Mouse (Mus musculus): ENCODE measurements around the gene Tmem151b. TPM values are rescaled to one million over a fixed set of nuclear protein-coding genes. Genes with fewer than 3 reads are reported as not detected.

Gene Tmem151b
- 34.5 and 36.2 TPM in 2 replicates for polyA plus RNA-seq (2015; fragmentation: Nextera tagmentation; extraction: Ambion mirVana)

DNA sequence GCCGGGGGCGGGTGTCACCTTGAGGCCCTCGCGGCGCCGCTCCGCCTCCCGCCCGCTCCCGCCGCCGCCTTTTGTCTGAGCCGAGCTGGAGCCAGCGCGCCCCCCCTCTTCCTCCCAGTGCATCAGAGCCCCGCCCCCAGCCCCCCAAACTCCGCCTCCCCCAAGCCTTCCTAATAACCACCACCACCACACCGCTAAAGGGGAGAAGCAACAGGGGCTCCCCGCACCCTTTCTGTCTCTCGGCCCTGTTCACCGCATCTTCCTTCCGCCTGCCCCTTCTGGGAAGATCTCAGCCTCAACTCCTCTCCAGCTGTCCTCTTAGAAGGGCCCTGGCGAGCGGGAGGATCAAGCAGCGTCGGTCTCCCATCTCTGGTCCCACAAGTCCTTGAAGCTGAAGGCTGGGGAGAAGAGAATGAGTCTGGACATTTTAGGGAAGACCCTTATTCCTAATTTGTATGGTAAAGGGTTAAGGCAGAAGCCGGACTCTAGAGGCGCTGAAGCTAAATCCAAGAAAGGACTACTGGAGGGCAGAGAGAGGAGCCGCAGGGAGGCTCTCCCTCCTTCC lies at the start of gene Tmem151b:
Tmem151b (minus strand) TSS at position 61 of the 565 bp plus-strand sequence.
- peaks cover 21% of the 10 kb centered on the region; the same call in 1 of the 2 replicates for H3K36me3 ChIP-seq
- under 1% methylated on average over 13 of the region's 29 CpGs for WGBS
- H3K27ac ChIP-seq (replicated peaks) = peak within 1 kb of the TSS; percentile 93
- H3K4me3 ChIP-seq = peak within 1 kb of the TSS; percentile 92
- ATAC-seq (replicated peaks) = peak; percentile 47
- peaks cover 9% of the 10 kb centered on the region for H3K27me3 ChIP-seq
- peaks cover 45% of the 10 kb centered on the region for H3K4me1 ChIP-seq
- H3K9me3 ChIP-seq = no peaks in the 10 kb centered on the region
- H3K4me2 ChIP-seq (replicated peaks) = peak within 1 kb of the TSS; percentile 61
- H3K9ac ChIP-seq (replicated peaks) = peak within 1 kb of the TSS; percentile 98

DNA sequence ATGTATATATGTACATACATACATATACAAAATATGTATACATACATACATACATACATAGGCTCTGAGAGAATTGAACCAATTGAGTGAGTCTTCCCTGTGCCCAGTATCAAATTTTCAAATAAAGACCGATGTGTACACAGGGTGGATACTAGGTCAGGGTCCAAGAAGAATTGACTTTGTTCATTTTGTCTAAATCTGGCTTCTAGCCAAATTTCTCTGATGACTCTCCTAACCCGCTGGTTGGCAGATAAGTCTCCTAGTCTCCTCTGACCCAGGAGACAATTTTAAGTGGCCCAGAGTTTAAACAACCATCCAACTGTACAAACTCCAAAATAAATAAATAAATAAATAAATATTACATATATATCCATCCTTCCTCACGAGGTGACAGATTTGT lies 49.4 kb upstream of the Tmem151b start:
- peak overlapping the region; percentile 42; the same call in 1 of the 2 replicates for H3K4me2 ChIP-seq (replicated peaks)
- H3K27me3 ChIP-seq = peaks cover 26% of the 10 kb centered on the region
- 49% methylated on average over 3 of the region's 3 CpGs for WGBS
- H3K36me3 ChIP-seq = no peaks in the 10 kb centered on the region
- H3K9ac ChIP-seq (replicated peaks) = 0 out of 2 replicates have a peak overlapping the region, but pooled peaks have one; percentile 19
- peaks cover 46% of the 10 kb centered on the region for H3K4me1 ChIP-seq
- no peak for ATAC-seq (replicated peaks)
- no peak overlapping the region for H3K4me3 ChIP-seq
- H3K27ac ChIP-seq (replicated peaks) = no peak overlapping the region
- no peaks in the 10 kb centered on the region for H3K9me3 ChIP-seq

DNA sequence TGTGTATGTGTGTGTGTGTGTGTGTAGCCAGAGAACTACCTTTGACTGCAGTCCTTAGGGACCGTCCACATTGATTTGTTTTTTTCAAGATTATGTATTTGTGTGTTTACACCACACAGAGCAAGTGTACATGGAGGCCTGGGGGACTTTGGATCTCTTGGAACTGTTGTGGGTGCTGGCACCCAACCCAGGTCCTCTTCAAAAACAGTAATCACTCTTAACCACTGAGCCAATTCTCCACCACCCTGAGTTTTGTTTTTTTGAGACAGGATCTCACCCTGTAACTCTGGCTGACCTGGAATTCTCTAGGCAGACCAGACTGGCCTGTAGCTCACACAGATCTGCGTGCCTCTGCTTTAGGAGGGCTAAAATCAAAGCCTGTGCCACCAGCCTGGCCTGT lies 48.9 kb upstream of the Tmem151b start:
- Histone ChIP-seq H3K4me1 (peaks cover 51% of the 10 kb centered on the region), H3K27me3 (peaks cover 26% of the 10 kb centered on the region), H3K4me3 (no peak overlapping the region), H3K36me3 (no peaks in the 10 kb centered on the region), H3K9ac (replicated peaks) (no peak overlapping the region), H3K4me2 (replicated peaks) (no peak overlapping the region), H3K9me3 (no peaks in the 10 kb centered on the region), H3K27ac (replicated peaks) (0 out of 2 replicates have a peak overlapping the region, but pooled peaks have one; percentile 8)
- ATAC-seq (replicated peaks) = no peak
- WGBS = 71% methylated on average over 2 of the region's 2 CpGs

DNA sequence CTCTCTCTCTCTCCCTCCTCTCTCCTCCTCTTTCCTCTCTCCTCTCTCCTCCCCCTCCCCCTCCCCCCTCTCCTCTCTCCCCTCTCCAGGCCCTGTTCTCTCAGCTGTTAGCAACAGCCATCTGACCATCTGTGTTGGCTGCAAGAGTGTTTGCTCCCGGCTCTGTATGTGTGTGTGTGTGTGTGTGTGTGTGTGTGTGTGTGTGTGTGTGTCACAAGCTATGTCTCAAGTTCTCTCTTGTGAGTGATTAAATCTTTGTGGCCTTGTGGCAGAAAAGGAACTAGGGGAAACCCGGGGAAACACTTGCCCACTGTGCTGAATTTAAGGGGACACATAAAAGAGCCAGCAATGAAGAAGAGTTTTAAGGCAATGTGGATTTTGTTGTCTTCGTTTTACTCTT lies 48.3 kb upstream of the Tmem151b start:
- peaks cover 56% of the 10 kb centered on the region for H3K4me1 ChIP-seq
- WGBS = 41% methylated on average over 3 of the region's 3 CpGs
- no peak overlapping the region for H3K4me2 ChIP-seq (replicated peaks)
- H3K4me3 ChIP-seq = no peak overlapping the region
- H3K9me3 ChIP-seq = no peaks in the 10 kb centered on the region
- peaks cover 26% of the 10 kb centered on the region for H3K27me3 ChIP-seq
- ATAC-seq (replicated peaks) = peak; percentile 30; the same call in 1 of the 2 replicates
- H3K9ac ChIP-seq (replicated peaks) = no peak overlapping the region
- 0 out of 2 replicates have a peak overlapping the region, but pooled peaks have one; percentile 8 for H3K27ac ChIP-seq (replicated peaks)
- no peaks in the 10 kb centered on the region for H3K36me3 ChIP-seq

DNA sequence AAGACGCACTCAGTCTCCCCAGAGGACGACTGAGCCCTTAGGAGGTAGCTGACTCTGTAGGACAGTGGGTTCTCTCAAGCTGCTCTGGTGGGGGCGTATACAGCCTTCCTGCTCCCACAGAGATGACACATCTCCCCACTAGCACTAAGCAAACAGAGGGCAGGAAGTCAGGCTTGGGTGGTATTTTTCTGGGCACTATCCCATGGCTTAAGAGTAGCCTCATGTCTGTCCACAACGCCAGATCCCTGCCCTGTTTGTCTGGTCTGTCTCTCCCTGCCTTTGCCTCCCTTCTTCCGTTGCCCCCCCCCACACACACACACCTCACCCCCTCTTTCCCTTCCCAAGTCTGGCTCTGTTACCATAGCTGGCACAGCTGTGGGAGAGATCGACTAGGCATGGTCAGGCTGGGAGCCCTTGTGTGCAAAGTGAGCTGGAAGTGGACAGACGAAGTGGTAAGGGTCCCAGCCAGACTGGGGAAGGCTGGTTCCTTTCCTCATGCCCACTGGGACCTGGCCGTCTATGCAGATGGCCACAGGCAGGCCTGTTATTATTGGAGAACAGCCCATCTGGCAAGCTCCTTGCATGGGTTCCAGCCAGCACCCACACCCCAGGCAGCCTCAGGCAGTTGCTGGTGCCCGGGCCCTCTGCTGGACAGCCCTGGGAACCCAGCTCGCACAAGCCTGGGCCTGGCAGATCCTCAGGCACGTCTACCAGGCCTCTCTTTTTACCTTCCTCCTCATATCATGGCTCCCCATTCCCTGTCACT lies 47.3 kb upstream of the Tmem151b start:
- ATAC-seq (replicated peaks) = peak; percentile 34
- 22% methylated on average over 11 of the region's 11 CpGs for WGBS

DNA sequence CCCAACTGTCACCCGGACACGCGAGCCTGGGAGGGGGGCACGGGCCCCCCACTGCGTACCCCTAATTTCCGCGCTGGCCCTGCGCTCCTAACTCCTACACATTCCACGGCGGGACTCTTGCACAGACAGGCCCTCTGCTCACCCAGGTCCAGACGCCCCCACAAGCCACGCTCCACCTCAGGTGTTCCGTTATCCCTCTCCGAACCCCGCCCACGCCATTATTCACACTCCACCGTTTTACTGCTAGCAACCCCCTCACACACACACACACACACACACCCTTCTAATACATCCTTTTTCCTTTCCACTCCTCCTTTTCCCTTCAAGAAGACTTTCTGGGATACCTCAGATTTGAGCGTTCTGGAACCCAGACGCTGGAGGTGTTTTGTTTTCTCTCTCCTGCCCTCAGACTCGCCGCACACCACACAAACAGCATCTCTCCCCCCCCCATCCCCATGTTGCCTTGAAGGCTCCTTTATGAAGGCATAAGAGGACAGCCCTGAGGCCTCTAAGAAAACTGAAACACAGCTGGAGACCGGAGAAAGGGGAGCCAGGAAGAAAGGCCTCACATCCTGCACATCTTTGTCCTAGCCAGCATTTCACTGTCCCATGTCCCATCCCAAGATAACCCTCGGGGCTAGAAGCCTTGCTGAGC lies 46.4 kb upstream of the Tmem151b start:
- Histone ChIP-seq H3K9me3 (no peaks in the 10 kb centered on the region), H3K9ac (replicated peaks) (peak overlapping the region; percentile 51), H3K4me1 (peaks cover 64% of the 10 kb centered on the region), H3K4me2 (replicated peaks) (peak overlapping the region; percentile 94), H3K36me3 (no peaks in the 10 kb centered on the region), H3K27ac (replicated peaks) (peak overlapping the region; percentile 71), H3K4me3 (peak overlapping the region; percentile 55), H3K27me3 (peaks cover 11% of the 10 kb centered on the region; the same call in 1 of the 2 replicates)
- 4% methylated on average over 23 of the region's 23 CpGs for WGBS
- ATAC-seq (replicated peaks) = peak; percentile 9

More for the DNA sequence above, 47.3 kb upstream of the Tmem151b start:
- Histone ChIP-seq H3K36me3 (no peaks in the 10 kb centered on the region), H3K27me3 (peaks cover 20% of the 10 kb centered on the region), H3K4me3 (no peak overlapping the region), H3K4me2 (replicated peaks) (no peak overlapping the region), H3K9ac (replicated peaks) (no peak overlapping the region), H3K9me3 (no peaks in the 10 kb centered on the region), H3K4me1 (peaks cover 64% of the 10 kb centered on the region), H3K27ac (replicated peaks) (peak overlapping the region; percentile 71)

DNA sequence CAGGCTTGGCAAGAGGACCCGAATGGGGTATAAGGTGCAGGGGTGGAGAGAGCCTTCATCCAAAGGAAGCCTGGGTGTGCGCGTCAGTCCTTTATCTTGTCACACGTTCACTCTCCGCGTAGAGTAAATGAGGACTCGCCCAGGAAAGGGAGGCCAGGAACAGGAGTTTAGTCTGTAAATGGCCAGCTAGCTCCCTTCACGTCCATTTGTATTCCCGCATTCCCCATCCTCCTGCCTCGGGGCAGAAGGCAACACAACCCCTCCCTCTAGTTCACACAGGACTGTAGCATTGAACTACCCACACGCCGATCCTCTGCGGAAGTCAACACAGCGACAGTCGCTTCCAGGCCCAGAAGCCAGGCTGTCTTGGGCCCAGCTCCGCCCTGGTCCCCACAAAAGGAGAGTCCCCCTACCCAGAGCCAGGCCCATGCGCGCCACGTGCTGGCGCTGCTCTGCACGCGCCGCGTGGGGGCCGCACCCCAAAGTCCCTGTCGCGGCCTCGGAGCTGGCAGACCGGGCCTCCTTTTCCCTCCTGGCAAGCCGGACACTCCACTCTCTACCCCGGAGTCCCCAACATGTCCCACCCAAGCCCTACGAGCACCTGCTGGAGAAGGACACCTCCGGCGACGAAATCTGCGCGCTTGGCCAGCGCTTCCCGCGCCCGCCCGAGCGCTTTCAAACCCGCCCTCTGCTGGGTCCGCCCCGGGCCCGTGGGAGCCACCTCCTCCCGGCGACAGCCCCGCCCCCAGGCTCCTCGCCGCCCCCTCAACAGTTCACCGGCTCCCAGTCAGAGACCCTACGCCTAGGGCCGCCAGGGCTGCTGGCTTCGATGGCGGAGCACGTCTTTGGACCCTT lies 45.6 kb upstream of the Tmem151b start:
- Histone ChIP-seq H3K4me2 (replicated peaks) (peak overlapping the region; percentile 94), H3K4me1 (peaks cover 64% of the 10 kb centered on the region), H3K36me3 (no peaks in the 10 kb centered on the region), H3K27ac (replicated peaks) (peak overlapping the region; percentile 71), H3K9me3 (no peaks in the 10 kb centered on the region), H3K27me3 (peaks cover 6% of the 10 kb centered on the region; the same call in 1 of the 2 replicates), H3K9ac (replicated peaks) (peak overlapping the region; percentile 51), H3K4me3 (peak overlapping the region; percentile 55)
- peak; percentile 83 for ATAC-seq (replicated peaks)
- WGBS = under 1% methylated on average over 58 of the region's 58 CpGs

DNA sequence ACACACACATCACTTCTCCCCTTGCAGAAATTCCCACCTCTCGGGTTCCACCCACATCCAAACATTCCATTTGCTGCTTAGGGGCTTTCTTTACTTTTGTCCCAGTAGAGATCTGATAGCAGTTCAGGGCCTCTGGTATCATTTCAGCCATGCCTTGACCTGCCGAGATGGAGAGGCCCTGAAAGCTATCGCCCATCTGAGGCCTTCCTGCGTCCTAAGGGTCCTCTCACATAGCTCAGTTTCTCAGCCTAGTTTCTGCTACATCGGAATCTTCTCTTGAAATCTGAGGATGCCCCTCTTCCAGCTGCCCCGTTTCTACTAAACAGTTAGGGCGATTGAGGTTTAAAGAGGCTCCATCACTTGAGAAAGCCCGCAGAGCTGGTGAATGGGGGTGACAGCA lies 44.7 kb upstream of the Tmem151b start:
- H3K9ac ChIP-seq (replicated peaks) = peak overlapping the region; percentile 51; the same call in 1 of the 2 replicates
- H3K4me1 ChIP-seq = peaks cover 58% of the 10 kb centered on the region
- no peak for ATAC-seq (replicated peaks)

DNA sequence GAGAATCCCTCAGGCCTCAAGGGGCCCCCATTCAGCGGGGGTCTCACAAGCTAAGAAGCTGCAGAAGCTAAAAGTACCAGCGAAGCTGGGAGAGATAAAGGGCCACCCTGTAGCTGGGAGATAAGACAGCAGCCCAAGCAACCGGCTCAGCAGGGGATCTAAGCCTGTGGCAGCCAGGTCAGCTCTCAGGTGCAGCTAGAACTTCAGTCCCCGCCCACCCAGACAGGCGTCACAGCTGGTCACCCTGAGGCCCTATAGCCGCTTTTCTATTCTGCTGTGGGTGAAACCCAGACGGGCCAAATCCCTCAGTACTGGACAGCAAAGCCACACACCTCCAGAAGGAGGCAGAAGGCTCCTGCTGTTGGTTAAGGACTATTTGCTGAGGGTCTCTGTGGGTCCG lies 44.0 kb upstream of the Tmem151b start:
- no peaks in the 10 kb centered on the region for H3K27me3 ChIP-seq
- no peaks in the 10 kb centered on the region for H3K36me3 ChIP-seq
- H3K9ac ChIP-seq (replicated peaks) = no peak overlapping the region
- ATAC-seq (replicated peaks) = no peak
- no peak overlapping the region for H3K27ac ChIP-seq (replicated peaks)
- no peak overlapping the region for H3K4me3 ChIP-seq
- H3K4me1 ChIP-seq = peaks cover 53% of the 10 kb centered on the region
- 35% methylated on average over 8 of the region's 8 CpGs for WGBS
- H3K4me2 ChIP-seq (replicated peaks) = peak overlapping the region; percentile 94; the same call in 1 of the 2 replicates
- H3K9me3 ChIP-seq = no peaks in the 10 kb centered on the region

More for the DNA sequence above, 44.7 kb upstream of the Tmem151b start:
- H3K27me3 ChIP-seq = no peaks in the 10 kb centered on the region
- H3K4me3 ChIP-seq = peak overlapping the region; percentile 55
- no peak overlapping the region for H3K27ac ChIP-seq (replicated peaks)
- no peaks in the 10 kb centered on the region for H3K9me3 ChIP-seq
- H3K36me3 ChIP-seq = no peaks in the 10 kb centered on the region
- WGBS = 50% methylated on average over 8 of the region's 8 CpGs
- H3K4me2 ChIP-seq (replicated peaks) = peak overlapping the region; percentile 94

DNA sequence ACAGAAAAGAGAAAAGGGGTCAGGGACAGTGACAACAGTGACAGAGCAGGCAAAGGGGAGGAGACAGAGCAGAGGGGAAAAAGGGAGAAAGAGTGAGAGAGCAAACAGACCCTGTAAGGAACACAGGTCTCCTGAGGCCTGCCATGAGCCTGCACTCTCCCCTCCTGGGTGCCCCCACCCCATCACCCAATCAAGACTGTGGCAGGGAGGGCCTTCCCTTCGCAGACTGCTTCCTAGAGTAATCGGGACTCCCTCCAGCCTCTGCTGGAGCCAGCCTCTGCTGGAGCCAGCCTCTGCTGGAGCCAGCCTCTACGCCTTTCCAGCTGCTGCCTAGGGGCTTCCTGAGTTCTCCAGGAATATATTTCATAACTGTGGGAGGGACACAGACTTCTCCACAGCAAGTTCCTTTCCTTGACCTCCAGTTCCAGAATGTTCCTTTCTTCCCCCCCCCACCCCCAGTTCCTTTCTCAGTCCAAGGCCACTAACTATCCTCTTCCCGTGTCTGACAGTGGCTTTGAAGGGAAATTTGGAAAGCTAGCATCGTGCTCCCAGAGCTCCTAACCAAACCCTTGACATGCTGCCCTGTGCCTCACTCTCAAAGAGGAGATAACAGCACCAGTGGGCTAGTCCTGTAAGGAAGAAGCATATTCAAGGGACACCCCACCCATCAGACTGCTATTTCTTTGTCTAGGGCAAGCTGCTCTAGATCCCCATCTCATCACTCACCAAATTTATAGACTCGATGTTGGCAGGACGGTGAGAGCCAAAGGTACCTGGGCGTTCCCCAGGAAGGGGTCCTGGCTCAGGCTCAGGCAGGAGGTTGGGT lies 43.3 kb upstream of the Tmem151b start:
- H3K9ac ChIP-seq (replicated peaks) = peak overlapping the region; percentile 17; the same call in 1 of the 2 replicates
- H3K4me2 ChIP-seq (replicated peaks) = peak overlapping the region; percentile 94
- peaks cover 52% of the 10 kb centered on the region for H3K4me1 ChIP-seq

More for the DNA sequence above, 43.3 kb upstream of the Tmem151b start:
- Histone ChIP-seq H3K27me3 (no peaks in the 10 kb centered on the region), H3K4me3 (no peak overlapping the region), H3K27ac (replicated peaks) (0 out of 2 replicates have a peak overlapping the region, but pooled peaks have one; percentile 12), H3K9me3 (no peaks in the 10 kb centered on the region), H3K36me3 (no peaks in the 10 kb centered on the region)
- 45% methylated on average over 8 of the region's 8 CpGs for WGBS
- no peak for ATAC-seq (replicated peaks)

All from forebrain, embryonic 15.5 days (tissue).